Mouse (Mus musculus) stomach, postnatal 0 days (tissue): ENCODE measurements around the gene Ssbp3.

Source experiments
- CTCF ChIP-seq: IDR thresholded peaks from 2 replicates; pipeline ENCODE4 v1.5.1; 2016; ENCODE audit warnings: antibody characterized with exemption, low read depth, mild to moderate bottlenecking, moderate library complexity
- EP300 ChIP-seq: optimal IDR thresholded peaks from 2 replicates; pipeline ENCODE3; 2016; ENCODE audit warnings: antibody characterized with exemption

GRCm38 (mm10) chr4:106949200-106949599 is 38.7 kb downstream of the Ssbp3 start:
- no peak for TF ChIP-seq EP300
- no peak for TF ChIP-seq CTCF
